Mouse (Mus musculus): ENCODE measurements around the gene Crybg2. TPM values are rescaled to one million over a fixed set of nuclear protein-coding genes. Genes with fewer than 3 reads are reported as not detected.

The Crybg2 gene
- polyA plus RNA-seq, 1 experiment from 2014 or later = 7.8 TPM

DNA sequence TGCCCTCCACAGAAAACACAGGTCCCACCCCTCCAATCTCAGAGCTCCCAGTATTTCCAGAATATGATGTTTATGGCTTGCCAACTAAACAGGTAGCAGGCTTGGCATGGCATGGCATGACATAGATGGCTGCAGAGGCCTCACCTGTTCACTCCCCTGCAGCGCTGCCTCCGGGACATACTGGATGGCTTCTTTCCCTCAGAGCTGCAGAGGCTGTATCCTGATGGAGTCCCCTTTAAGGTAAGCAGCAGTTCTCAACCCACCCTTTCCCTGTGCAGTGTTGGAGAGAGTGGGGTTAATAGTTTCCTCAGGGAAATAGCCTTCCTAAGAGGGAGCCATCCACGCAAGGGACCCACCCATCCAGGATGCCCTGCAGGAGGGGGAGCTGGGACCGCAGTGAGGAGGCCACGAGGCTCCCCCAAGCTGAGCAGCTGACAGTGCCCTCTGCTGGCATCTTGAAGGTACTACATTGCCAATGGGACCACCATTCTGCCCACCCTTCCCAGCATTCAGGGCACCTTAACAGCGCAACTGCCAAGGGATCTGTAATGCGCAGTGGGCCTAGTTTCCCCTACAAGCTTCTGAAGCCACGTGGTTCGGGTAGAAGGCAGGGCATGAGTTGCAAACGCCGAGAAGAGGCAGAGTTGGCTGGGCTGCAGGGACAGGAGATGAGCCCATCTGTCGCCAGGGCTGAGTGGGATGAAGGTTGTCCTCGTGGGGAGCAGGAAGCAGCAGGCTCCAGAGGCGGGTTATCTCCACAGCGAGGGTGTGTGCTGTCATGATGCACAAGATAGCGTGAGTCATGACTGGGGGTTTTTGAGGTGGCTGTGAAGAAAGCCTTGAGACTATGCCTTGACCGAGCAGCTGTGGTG is 63.3 kb downstream of the Crybg2 start:
- WGBS = 27% methylated on average over 17 of the region's 17 CpGs
- H3K27ac ChIP-seq = no peak overlapping the region
- H3K27me3 ChIP-seq = no peaks in the 10 kb centered on the region
- ATAC-seq (ENCODE audit: insufficient number of reproducible peaks, insufficient read depth, low FRiP score, low TSS enrichment, low read depth) = no peak
- H3K4me2 ChIP-seq = 0 out of 2 replicates have a peak overlapping the region, but pooled peaks have one; percentile 14
- H3K9ac ChIP-seq = no peak overlapping the region
- no peaks in the 10 kb centered on the region for H3K9me3 ChIP-seq
- H3K4me3 ChIP-seq = no peak overlapping the region
- peaks cover 36% of the 10 kb centered on the region for H3K4me1 ChIP-seq
- H3K36me3 ChIP-seq = peaks cover 8% of the 10 kb centered on the region; the same call in 1 of the 2 replicates

DNA sequence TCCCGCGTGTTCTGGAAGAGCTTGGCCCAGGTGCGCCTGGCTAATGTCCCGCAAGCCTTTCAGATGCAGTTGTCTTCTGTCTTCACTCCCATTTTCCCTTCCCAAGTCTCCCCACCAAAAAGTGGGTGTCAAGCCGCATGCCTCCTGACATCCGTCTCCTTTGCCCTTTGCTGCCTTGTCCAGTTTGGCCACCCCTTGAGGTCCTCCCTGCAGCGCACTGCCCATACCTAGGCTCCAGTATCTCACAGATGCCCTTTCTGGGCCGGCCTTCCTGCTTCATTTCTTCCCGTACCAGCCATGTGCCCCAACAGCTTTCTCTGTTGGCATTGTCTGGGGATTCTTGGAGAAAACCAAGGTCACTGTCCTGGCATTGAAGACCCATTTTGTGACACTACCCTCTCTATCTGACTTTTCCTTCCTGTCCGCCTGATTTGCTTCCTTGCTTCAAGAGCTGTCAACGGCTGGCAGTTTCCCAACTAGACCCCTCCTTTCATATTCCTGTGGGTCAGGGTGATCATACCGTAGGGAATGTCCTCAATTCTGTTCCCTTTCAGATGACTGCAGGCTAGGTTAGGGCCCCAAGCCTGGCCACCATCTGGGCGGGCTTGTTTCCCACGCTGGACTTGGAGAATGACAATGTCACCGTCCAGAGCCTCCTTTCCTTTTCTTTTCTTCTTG is 64.9 kb downstream of the Crybg2 start:
- no peak overlapping the region for H3K4me3 ChIP-seq
- no peaks in the 10 kb centered on the region for H3K9me3 ChIP-seq
- 88% methylated on average over 15 of the region's 15 CpGs for WGBS
- no peak overlapping the region for H3K27ac ChIP-seq
- H3K9ac ChIP-seq = no peak overlapping the region
- peaks cover 10% of the 10 kb centered on the region for H3K36me3 ChIP-seq
- no peaks in the 10 kb centered on the region for H3K27me3 ChIP-seq
- H3K4me1 ChIP-seq = peaks cover 45% of the 10 kb centered on the region
- H3K4me2 ChIP-seq = no peak overlapping the region
- no peak for ATAC-seq (ENCODE audit: insufficient number of reproducible peaks, insufficient read depth, low FRiP score, low TSS enrichment, low read depth)

DNA sequence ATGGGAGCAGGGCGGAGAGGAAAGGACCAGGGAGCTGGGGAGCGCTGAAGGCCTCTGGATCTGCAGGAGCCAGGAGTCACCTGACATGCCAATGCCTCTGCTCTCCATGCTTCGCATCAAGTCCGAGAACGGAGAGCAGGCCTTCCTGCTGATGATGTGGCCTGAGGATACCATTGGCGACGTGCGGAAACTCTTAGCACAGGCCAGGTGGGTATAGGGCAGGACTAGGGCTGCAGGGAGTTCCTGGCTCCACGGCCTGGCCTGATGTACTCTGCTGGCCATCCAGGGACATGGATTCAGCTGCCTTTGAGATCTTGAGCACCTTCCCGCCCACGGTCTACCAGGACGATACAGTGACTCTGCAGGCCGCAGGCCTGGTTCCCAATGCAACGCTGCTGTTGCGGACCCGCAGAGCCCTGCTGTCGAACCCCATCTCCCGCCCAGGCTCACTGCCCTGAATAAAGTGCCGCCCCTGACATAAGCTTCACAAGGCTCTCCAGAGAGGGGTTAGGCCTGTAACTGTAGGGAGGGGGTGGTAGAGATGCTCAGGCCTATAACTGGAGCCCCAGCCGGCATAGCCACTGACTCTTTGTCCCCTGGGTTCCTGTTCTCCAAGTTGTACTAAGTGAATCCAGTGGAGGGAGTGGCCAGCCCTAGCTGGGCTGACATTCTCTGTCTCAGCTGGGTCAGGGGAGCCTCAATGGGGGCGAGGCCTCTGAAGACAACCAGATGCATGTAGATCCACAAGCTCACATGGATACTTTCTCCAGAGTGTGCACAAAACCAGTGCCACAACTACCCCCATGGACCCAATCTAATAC is 65.9 kb downstream of the Crybg2 start:
- Histone ChIP-seq H3K4me2 (peak overlapping the region; percentile 85; the same call in 1 of the 2 replicates), H3K27me3 (no peaks in the 10 kb centered on the region), H3K9me3 (no peaks in the 10 kb centered on the region), H3K9ac (peak overlapping the region; percentile 90; the same call in 1 of the 2 replicates), H3K4me3 (peak overlapping the region; percentile 89; the same call in 1 of the 2 replicates), H3K36me3 (peaks cover 20% of the 10 kb centered on the region), H3K27ac (no peak overlapping the region; the same call in 1 of the 2 replicates), H3K4me1 (peaks cover 45% of the 10 kb centered on the region)
- no peak for ATAC-seq (ENCODE audit: insufficient number of reproducible peaks, insufficient read depth, low FRiP score, low TSS enrichment, low read depth)
- 82% methylated on average over 21 of the region's 21 CpGs for WGBS

DNA sequence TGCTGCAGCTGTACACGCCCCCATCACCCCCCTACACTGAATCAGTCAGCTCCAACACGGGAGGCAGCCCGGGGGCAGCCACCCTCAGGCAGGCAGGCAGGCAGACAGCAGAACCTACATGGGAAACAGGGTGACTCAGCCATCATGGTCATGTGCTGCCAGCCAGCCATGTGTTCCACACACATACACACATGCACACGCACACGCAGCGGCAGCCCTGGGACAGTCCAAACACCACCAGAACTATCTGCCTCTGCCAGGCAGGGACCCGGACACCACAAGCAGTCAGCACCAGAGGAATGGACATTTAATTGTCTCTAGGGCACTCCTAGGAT is 66.5 kb downstream of the Crybg2 start:
- no peaks in the 10 kb centered on the region for H3K27me3 ChIP-seq
- peak overlapping the region; percentile 90 for H3K9ac ChIP-seq
- H3K27ac ChIP-seq = no peak overlapping the region
- peaks cover 45% of the 10 kb centered on the region for H3K4me1 ChIP-seq
- peak overlapping the region; percentile 89; the same call in 1 of the 2 replicates for H3K4me3 ChIP-seq
- H3K4me2 ChIP-seq = peak overlapping the region; percentile 85
- ATAC-seq (ENCODE audit: insufficient number of reproducible peaks, insufficient read depth, low FRiP score, low TSS enrichment, low read depth) = no peak
- H3K9me3 ChIP-seq = no peaks in the 10 kb centered on the region
- WGBS = 76% methylated on average over 7 of the region's 7 CpGs
- peaks cover 22% of the 10 kb centered on the region for H3K36me3 ChIP-seq

DNA sequence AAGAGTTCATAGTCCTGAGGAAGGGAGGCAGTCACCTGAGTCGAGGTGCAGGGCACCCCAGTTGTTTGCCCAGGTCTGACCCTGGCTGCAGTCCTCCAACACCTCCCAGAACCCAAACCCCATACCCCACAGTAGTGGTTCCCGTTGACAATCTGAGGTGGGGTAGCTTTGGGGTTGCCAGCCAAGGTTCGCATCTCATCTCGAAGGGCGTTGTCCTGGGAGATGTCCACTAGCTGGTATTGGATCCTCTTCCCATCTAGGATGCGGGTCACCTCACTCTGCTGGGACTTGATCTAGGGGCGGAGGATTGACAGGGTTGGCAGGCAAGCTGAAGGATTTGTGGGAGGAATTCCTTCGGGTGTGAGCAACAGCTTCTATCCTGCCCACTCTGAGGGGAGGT is 67.2 kb downstream of the Crybg2 start:
- Histone ChIP-seq H3K27ac (peak overlapping the region; percentile 92; the same call in 1 of the 2 replicates), H3K4me3 (peak overlapping the region; percentile 89), H3K36me3 (peaks cover 26% of the 10 kb centered on the region), H3K4me2 (peak overlapping the region; percentile 85), H3K4me1 (peaks cover 45% of the 10 kb centered on the region), H3K9me3 (no peaks in the 10 kb centered on the region), H3K9ac (peak overlapping the region; percentile 90), H3K27me3 (no peaks in the 10 kb centered on the region)
- WGBS = 57% methylated on average over 8 of the region's 8 CpGs
- ATAC-seq (ENCODE audit: insufficient number of reproducible peaks, insufficient read depth, low FRiP score, low TSS enrichment, low read depth) = no peak

DNA sequence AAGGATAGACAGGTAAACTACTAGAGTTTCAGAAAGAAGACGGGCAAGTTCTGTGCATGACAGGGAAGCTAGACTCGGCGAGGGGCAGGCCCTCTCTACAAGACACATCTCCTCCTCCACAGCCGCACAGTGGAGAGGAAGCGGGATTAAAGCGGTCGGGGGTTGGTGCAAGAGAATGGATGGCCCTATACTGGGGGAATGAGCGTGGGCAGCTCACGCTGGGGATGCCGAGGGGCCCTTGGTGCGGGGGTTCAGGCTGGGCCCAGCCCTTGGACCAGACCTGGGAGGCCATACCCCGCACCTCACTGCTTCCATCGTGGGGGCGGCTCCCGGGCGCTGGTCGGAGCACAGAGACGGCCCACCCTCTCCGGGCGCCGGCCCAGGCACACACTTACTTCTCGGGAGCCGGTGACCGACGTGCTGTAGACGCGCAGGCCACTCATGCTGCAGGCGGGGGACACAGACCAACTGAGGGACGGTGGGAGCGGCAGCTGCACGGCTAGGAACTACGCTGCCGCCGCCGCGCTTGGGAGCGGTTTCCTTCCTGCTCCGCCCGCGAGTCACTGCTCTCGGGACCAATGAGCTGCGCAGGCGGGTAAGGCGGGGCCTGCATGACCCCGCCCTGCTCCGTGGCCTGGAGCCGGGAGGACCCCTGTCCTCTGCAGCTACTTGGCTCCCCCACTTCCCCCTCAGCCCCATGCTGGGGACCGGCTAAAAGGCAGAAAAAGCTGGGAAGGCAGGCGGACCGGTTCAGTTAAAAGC is 67.8 kb downstream of the Crybg2 start, which contains the start of gene Sh3bgrl3:
TSS of gene Sh3bgrl3 (minus strand) at position 569 of the 762 bp plus-strand sequence.
- under 1% methylated on average over 50 of the region's 50 CpGs for WGBS
- no peaks in the 10 kb centered on the region for H3K27me3 ChIP-seq
- no peaks in the 10 kb centered on the region for H3K9me3 ChIP-seq
- H3K4me2 ChIP-seq = peak within 1 kb of the TSS; percentile 85
- peaks cover 28% of the 10 kb centered on the region for H3K36me3 ChIP-seq
- H3K9ac ChIP-seq = peak within 1 kb of the TSS; percentile 90
- H3K27ac ChIP-seq = peak within 1 kb of the TSS; percentile 92
- peaks cover 45% of the 10 kb centered on the region for H3K4me1 ChIP-seq
- ATAC-seq (ENCODE audit: insufficient number of reproducible peaks, insufficient read depth, low FRiP score, low TSS enrichment, low read depth) = peak; percentile 86
- H3K4me3 ChIP-seq = peak within 1 kb of the TSS; percentile 89

DNA sequence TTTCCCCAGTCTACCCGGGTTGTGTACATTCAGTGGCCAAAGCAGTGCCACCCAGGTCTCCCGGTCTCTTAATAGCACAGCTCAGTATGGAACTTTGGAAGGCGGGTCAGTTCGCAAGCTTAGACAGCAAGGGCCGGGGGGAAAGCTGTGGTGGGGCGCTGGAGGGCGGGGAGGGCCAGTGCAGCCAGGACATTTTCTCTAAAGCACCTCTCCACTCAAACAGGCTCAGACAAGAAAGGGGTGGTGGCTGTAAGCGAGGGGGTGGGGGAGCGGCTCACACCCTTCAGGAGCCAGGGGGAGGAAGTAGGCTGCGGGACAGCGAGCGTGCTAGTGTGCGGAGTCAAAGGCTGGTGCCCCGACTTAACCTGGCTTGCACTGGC is 68.4 kb downstream of the Crybg2 start:
- ATAC-seq (ENCODE audit: insufficient number of reproducible peaks, insufficient read depth, low FRiP score, low TSS enrichment, low read depth) = peak; percentile 15
- Histone ChIP-seq H3K4me1 (peaks cover 43% of the 10 kb centered on the region), H3K9ac (peak overlapping the region; percentile 90), H3K4me3 (peak overlapping the region; percentile 89), H3K27ac (peak overlapping the region; percentile 92), H3K9me3 (no peaks in the 10 kb centered on the region), H3K36me3 (peaks cover 33% of the 10 kb centered on the region), H3K4me2 (peak overlapping the region; percentile 85), H3K27me3 (no peaks in the 10 kb centered on the region)
- WGBS = 1% methylated on average over 14 of the region's 14 CpGs

DNA sequence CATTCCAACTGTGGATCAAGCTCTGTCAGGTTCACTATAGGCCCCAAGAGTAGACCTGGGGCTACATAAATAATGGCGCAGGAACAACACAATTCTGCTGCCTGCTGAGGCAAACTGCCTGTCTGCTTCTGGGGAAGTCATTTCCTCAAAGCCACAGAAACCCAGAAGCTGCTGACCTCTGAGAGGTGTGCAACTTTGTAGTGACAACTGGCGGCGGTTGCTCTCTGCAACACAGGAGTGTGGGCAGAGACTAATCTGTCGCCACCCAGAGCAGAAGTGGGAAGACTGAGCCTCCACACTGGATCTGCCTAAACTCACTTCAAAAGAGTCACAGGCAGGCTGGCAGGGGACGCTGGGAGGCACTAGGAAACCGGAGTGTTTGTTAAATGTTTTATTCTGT is 68.9 kb downstream of the Crybg2 start:
- Histone ChIP-seq H3K27me3 (no peaks in the 10 kb centered on the region), H3K9ac (peak overlapping the region; percentile 90), H3K4me3 (peak overlapping the region; percentile 89), H3K4me2 (peak overlapping the region; percentile 85), H3K36me3 (peaks cover 35% of the 10 kb centered on the region), H3K9me3 (no peaks in the 10 kb centered on the region), H3K27ac (peak overlapping the region; percentile 92; the same call in 1 of the 2 replicates), H3K4me1 (peaks cover 38% of the 10 kb centered on the region)
- ATAC-seq (ENCODE audit: insufficient number of reproducible peaks, insufficient read depth, low FRiP score, low TSS enrichment, low read depth) = no peak
- 44% methylated on average over 6 of the region's 6 CpGs for WGBS

DNA sequence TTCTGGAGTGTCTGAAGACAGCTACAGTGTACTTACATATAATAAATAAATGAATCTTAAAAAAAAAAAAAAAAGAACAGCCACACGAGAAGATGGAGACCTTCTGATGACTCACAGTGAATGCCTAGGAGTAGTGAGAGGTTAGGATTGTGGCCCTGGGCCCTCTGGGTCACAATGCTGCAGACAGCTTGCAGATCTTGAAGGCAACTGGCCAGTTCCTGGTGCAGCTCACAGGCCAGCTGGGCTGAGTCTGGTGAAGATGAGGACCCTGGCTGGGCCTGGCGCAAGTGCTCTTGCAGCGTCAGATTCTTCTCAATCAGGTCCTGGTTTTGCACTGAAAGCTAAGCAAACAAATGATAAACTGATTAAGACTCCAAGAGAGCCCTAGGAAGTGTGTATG is 71.5 kb downstream of the Crybg2 start:
- Histone ChIP-seq H3K27ac (no peak overlapping the region), H3K4me3 (no peak overlapping the region), H3K36me3 (peaks cover 27% of the 10 kb centered on the region), H3K27me3 (no peaks in the 10 kb centered on the region), H3K9ac (no peak overlapping the region), H3K9me3 (no peaks in the 10 kb centered on the region), H3K4me1 (peaks cover 36% of the 10 kb centered on the region), H3K4me2 (no peak overlapping the region)
- ATAC-seq (ENCODE audit: insufficient number of reproducible peaks, insufficient read depth, low FRiP score, low TSS enrichment, low read depth) = no peak
- WGBS = 85% methylated on average over 3 of the region's 3 CpGs

DNA sequence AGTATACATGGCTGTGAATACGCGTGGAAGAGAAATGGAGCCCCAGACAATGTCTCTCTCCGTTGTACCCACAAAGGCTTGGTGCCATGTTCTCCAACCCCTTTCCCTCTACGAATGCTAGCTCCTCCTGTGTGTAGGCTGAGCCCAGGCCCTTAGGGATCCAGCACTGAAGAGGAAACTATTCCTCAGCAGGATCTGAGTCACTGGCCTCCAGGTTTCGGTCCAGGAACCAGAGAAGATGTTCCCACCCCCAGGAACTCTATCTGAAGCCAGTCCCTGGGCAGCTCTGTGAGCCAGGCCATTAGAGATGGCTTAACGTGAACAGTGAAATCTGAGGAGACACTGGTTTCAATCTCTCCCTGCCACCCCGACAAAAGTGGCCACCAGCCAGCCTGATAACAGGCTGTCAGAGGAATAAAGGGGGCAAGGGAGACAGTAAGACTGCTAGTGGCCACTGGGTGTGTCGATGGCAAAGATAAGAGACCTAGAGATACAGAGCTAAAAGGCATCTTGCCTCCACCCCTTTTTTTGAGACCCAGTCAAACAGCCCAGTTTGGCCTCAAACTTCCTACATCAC is 72.0 kb downstream of the Crybg2 start:
- Histone ChIP-seq H3K4me3 (no peak overlapping the region), H3K9ac (no peak overlapping the region), H3K4me1 (peaks cover 35% of the 10 kb centered on the region), H3K36me3 (peaks cover 27% of the 10 kb centered on the region), H3K27ac (no peak overlapping the region), H3K4me2 (no peak overlapping the region), H3K9me3 (no peaks in the 10 kb centered on the region), H3K27me3 (no peaks in the 10 kb centered on the region)
- ATAC-seq (ENCODE audit: insufficient number of reproducible peaks, insufficient read depth, low FRiP score, low TSS enrichment, low read depth) = no peak
- 77% methylated on average over 8 of the region's 8 CpGs for WGBS

Data from embryonic facial prominence, embryonic 13.5 days (tissue).